Mouse (Mus musculus): ENCODE results near the gene Tnfrsf11a.

GRCm38 (mm10) chr1:105824356-105824755, 43.8 kb downstream of the Tnfrsf11a start:
- TF ChIP-seq MAX (IDR thresholded peaks at IDR 0.05) = no peak
- TF ChIP-seq CTCF (IDR thresholded peaks at IDR 0.05; ENCODE audit: control insufficient read depth, insufficient read depth, insufficient read length) = no peak
- no peak for TF ChIP-seq CEBPB (IDR thresholded peaks at IDR 0.05; ENCODE audit: low read depth)
- TF ChIP-seq FOSL1 (IDR thresholded peaks at IDR 0.05; ENCODE audit: insufficient read depth, low read length, poor library complexity, severe bottlenecking) = no peak
- no peak for TF ChIP-seq MYOG (IDR thresholded peaks at IDR 0.05; ENCODE audit: control insufficient read depth, extremely low read depth, insufficient read length)
- TF ChIP-seq MYOD1 (IDR thresholded peaks at IDR 0.05; ENCODE audit: control insufficient read depth, insufficient read length, low read depth) = no peak
- no peak for TF ChIP-seq USF1 (IDR thresholded peaks at IDR 0.05; ENCODE audit: low read depth)

Data from C2C12 (cell line).